ENCODE assay signal across 9 mouse cellular contexts in the genomic region with DNA sequence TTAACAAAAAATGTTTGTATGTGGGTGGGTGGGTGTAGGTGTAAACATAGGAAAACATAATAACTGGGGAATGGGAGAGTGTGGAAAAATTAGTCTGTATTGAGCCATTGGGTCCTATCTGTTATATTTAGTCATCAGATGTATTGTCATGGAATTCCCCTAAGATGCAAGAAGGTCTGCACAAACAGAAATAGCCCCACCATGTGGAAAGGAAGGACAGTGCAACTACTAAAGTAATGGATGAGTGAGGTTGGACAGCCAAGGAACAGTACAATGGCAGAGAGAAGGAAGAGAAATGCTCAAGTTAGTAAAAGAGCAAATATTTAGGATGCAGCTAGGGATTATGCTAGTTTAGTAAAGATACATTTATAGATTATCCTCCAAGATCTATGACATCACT. TPM values are rescaled to one million over a fixed set of nuclear protein-coding genes. Genes with fewer than 3 reads are reported as not detected.
DNase-seq lines count a peak whose midpoint lies in the region; ATAC-seq and TF ChIP-seq lines count a peak whose summit lies in the region.
"Had no signal": no experiment of that assay in that cellular context is flagged by ENCODE, and none has a peak within 500 bp of the region (broad histone marks: within the 10 kb centered on the region; RNA-seq: fewer than 3 reads in every experiment).

No protein-coding gene starts in this region.

- H3K9ac ChIP-seq in hindbrain, embryonic 11.5 days (ENCODE audit: low read depth, low read length), result no peak overlapping the region
- no peak overlapping the region for H3K9ac ChIP-seq in hindbrain, embryonic 14.5 days
- no peak overlapping the region for H3K9ac ChIP-seq in ES-E14 (ENCODE audit: insufficient read depth, low read depth, low read length, poor library complexity, severe bottlenecking)
- H3K9ac ChIP-seq: lung, embryonic 15.5 days had no signal

- H3K9me3 ChIP-seq in hindbrain, embryonic 11.5 days (ENCODE audit: control insufficient read depth, low read length), result no peaks in the 10 kb centered on the region
- no peaks in the 10 kb centered on the region for H3K9me3 ChIP-seq in hindbrain, embryonic 14.5 days (ENCODE audit: control insufficient read depth, low read length)
- H3K9me3 ChIP-seq in ES-E14 (ENCODE audit: control insufficient read depth, insufficient read depth, low read depth, low read length), result no peaks in the 10 kb centered on the region
- H3K9me3 ChIP-seq: lung, embryonic 15.5 days had no signal

- no peak overlapping the region for H3K27ac ChIP-seq in hindbrain, embryonic 11.5 days (ENCODE audit: low read depth, low read length)
- H3K27ac ChIP-seq in hindbrain, embryonic 14.5 days, result no peak overlapping the region
- H3K27ac ChIP-seq in ES-E14 (ENCODE audit: insufficient read depth, low read depth, low read length, poor library complexity, severe bottlenecking), result no peak overlapping the region
- H3K27ac ChIP-seq: lung, embryonic 15.5 days had no signal

- H3K36me3 ChIP-seq in hindbrain, embryonic 11.5 days (ENCODE audit: control insufficient read depth, insufficient read depth, low read length), result peaks cover 4% of the 10 kb centered on the region; the same call in 1 of the 2 replicates
- peaks cover 33% of the 10 kb centered on the region for H3K36me3 ChIP-seq in hindbrain, embryonic 14.5 days (replicated peaks; ENCODE audit: control insufficient read depth, insufficient read depth)
- peaks cover 42% of the 10 kb centered on the region for H3K36me3 ChIP-seq in ES-E14 (ENCODE audit: control insufficient read depth, insufficient read depth, low read length, poor library complexity, severe bottlenecking)

- no peak overlapping the region for H3K4me3 ChIP-seq in hindbrain, embryonic 11.5 days (ENCODE audit: low read depth, low read length)
- no peak overlapping the region for H3K4me3 ChIP-seq in hindbrain, embryonic 14.5 days (replicated peaks; ENCODE audit: low read length)
- no peak overlapping the region for H3K4me3 ChIP-seq in ES-E14 (ENCODE audit: insufficient read depth in 1 of 2, low read depth in 1 of 2, low read length in 2 of 2, poor library complexity in 1 of 2, severe bottlenecking in 1 of 2)
- H3K4me3 ChIP-seq: lung, embryonic 15.5 days had no signal

- in situ Hi-C loops in ES-E14 (cut with MboI; ENCODE audit: low sequenced_read_pairs in 2 of 2, unreplicated experiment in 2 of 2), result loop anchor here in 1 of 2 experiments (25.0 kb wide), 1 partner anchor 1758 kb away; no protein-coding TSS in a partner anchor

- no peak for ATAC-seq in hindbrain, embryonic 11.5 days (ENCODE audit: low FRiP score)
- ATAC-seq in hindbrain, embryonic 14.5 days (ENCODE audit: low FRiP score), result no peak

- H3K27me3 ChIP-seq in hindbrain, embryonic 11.5 days (ENCODE audit: control insufficient read depth, insufficient read depth, low read length), result no peaks in the 10 kb centered on the region
- H3K27me3 ChIP-seq in hindbrain, embryonic 14.5 days (ENCODE audit: control insufficient read depth, insufficient read depth, low read length), result no peaks in the 10 kb centered on the region
- H3K27me3 ChIP-seq: lung, embryonic 15.5 days had no signal

- H3K4me2 ChIP-seq in hindbrain, embryonic 11.5 days (replicated peaks; ENCODE audit: low read depth, low read length), result no peak overlapping the region
- H3K4me2 ChIP-seq in hindbrain, embryonic 14.5 days (replicated peaks), result no peak overlapping the region
- H3K4me2 ChIP-seq: lung, embryonic 15.5 days had no signal

- peak; percentile 41 for DNase-seq in hindbrain, embryonic 11.5 days (ENCODE audit: low spot score)
- no peak for DNase-seq in hindbrain, embryonic 14.5 days (ENCODE audit: low spot score)
- DNase-seq in 416B (ENCODE audit: low read depth), result peak; percentile 49
- DNase-seq in ES-E14 (ENCODE audit: low read depth, low spot score), result peak; percentile 24
- DNase-seq in fibroblast of lung, adult 2 months (ENCODE audit: low read depth), result peak; percentile 3
- no peak for DNase-seq in neural tube, embryonic 10.5 days (ENCODE audit: extremely low spot score, low spot score)
- DNase-seq in layer of hippocampus, postnatal 25 days (ENCODE audit: extremely low spot score in 1 of 2, low spot score in 1 of 2), result no peak
- DNase-seq in thymus, postnatal 10 days (ENCODE audit: low spot score in 2 of 2), result no peak

- H3K4me1 ChIP-seq in hindbrain, embryonic 11.5 days (replicated peaks; ENCODE audit: control insufficient read depth, insufficient read depth, low read length), result no peaks in the 10 kb centered on the region
- H3K4me1 ChIP-seq in hindbrain, embryonic 14.5 days (replicated peaks; ENCODE audit: control insufficient read depth, insufficient read depth, low read length), result no peaks in the 10 kb centered on the region
- H3K4me1 ChIP-seq in ES-E14 (ENCODE audit: control insufficient read depth in 2 of 2, insufficient read depth in 2 of 2, low read length in 2 of 2, poor library complexity in 1 of 2), result no peaks in the 10 kb centered on the region
- H3K4me1 ChIP-seq: lung, embryonic 15.5 days had no signal

TF ChIP-seq in ES-E14, 5 proteins besides CTCF, POLR2A, EP300 and RAD21:
- no peak for TF ChIP-seq CHD2 (IDR thresholded peaks at IDR 0.05; ENCODE audit: low read depth, low read length)
- TF ChIP-seq ZNF384 (IDR thresholded peaks at IDR 0.05; ENCODE audit: low read depth, low read length), result no peak
- TF ChIP-seq HCFC1 (IDR thresholded peaks at IDR 0.05; ENCODE audit: borderline replicate concordance, insufficient read depth, low read length), result no peak
- TF ChIP-seq ZC3H11A (IDR thresholded peaks at IDR 0.05; ENCODE audit: borderline replicate concordance, low read depth, low read length), result no peak
- no peak for TF ChIP-seq MAFK (IDR thresholded peaks at IDR 0.05; ENCODE audit: insufficient read depth, low read depth, low read length)

RNA-seq across cellular contexts. Expression of gene Cenpe, which starts 33.4 kb away (rescaled TPM):
- 40.8 and 43.5 TPM in 2 replicates for polyA plus RNA-seq in hindbrain, embryonic 11.5 days (2014; fragmentation: Nextera tagmentation; extraction: Ambion mirVana)
- polyA plus RNA-seq in hindbrain, embryonic 14.5 days (2014; fragmentation: Nextera tagmentation; extraction: Ambion mirVana), result 4.1 and 6.3 TPM in 2 replicates
- 30.0 and 30.8 TPM in 2 replicates for total RNA-seq in ES-E14 (2012; rRNA removed)
- 1 to 10 TPM; 1.5 to 2.4 TPM for total RNA-seq in layer of hippocampus, postnatal 25 days (2021)

RNA-seq across cellular contexts. Expression of gene Bdh2, which starts 35.3 kb away (rescaled TPM):
- 5.1 and 5.2 TPM in 2 replicates for polyA plus RNA-seq in hindbrain, embryonic 11.5 days (2014; fragmentation: Nextera tagmentation; extraction: Ambion mirVana)
- 4.6 and 5.5 TPM in 2 replicates for polyA plus RNA-seq in hindbrain, embryonic 14.5 days (2014; fragmentation: Nextera tagmentation; extraction: Ambion mirVana)
- 6.0 and 10.0 TPM in 2 replicates for total RNA-seq in ES-E14 (2012; rRNA removed)
- total RNA-seq in layer of hippocampus, postnatal 25 days (2021), result 1 to 10 TPM; 4.3 to 4.8 TPM

Comparison
In these comparisons a context has a peak if more than half of its experiments do, and no peak if none do; other contexts are left out.
1. DNase-seq: peak in hindbrain, embryonic 11.5 days (single experiment), 416B (single experiment), ES-E14 (single experiment) and fibroblast of lung, adult 2 months (single experiment); none in hindbrain, embryonic 14.5 days (single experiment), neural tube, embryonic 10.5 days (single experiment), layer of hippocampus, postnatal 25 days (0 of 2) and thymus, postnatal 10 days (0 of 2).